Mouse (Mus musculus): Measurements from ENCODE around the gene Bcas1. TPM values are rescaled to one million over a fixed set of nuclear protein-coding genes. Genes with fewer than 3 reads are reported as not detected.

Gene Bcas1
- total and polyA plus RNA-seq, 3 experiments: 0.13 to 0.35 TPM; not detected in 1

DNA sequence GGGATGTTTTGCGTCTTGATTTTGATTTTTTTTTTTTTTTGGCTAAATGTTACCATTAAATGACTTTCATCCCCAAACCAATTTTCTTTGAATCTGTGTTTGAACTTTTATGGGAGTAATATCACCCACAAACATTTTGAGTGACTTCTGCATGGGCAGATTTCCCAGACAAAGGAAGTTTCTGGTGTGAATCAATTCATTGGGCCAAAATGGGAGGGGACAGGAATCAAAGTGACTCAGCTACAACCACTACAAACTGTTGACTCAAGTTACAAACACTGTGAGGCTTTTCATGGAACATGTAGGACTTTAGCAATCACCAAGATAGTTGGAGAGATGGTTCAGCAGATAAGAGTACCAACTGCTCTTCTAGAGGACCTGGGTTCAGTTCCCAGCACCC, 42.9 kb downstream of the Bcas1 start:
- no peak overlapping the region for H3K27ac ChIP-seq (ENCODE audit: control insufficient read depth, low read depth, low read length)
- H3K9me3 ChIP-seq (replicated peaks; ENCODE audit: insufficient read depth, low read length): no peaks in the 10 kb centered on the region
- no peaks in the 10 kb centered on the region for H3K36me3 ChIP-seq (ENCODE audit: control insufficient read depth in 1 of 2, insufficient read depth in 2 of 2, low read length in 2 of 2)
- no peak overlapping the region for H3K4me3 ChIP-seq (ENCODE audit: control insufficient read depth in 1 of 2, insufficient read depth in 1 of 2, low read depth in 2 of 2, low read length in 2 of 2)
- H3K9ac ChIP-seq (ENCODE audit: control insufficient read depth, low read depth, low read length, poor library complexity, severe bottlenecking): no peak overlapping the region
- no peaks in the 10 kb centered on the region for H3K79me2 ChIP-seq (ENCODE audit: control insufficient read depth, insufficient read depth, low read length, poor library complexity)
- DNase-seq (ENCODE audit: low read depth, low spot score): no peak
- TF ChIP-seq SMC3 (IDR thresholded peaks at IDR 0.05; ENCODE audit: low read depth, low read length) (no peak), ZMIZ1 (IDR thresholded peaks at IDR 0.05; ENCODE audit: low read depth, low read length) (no peak), ZC3H11A (IDR thresholded peaks at IDR 0.05; ENCODE audit: low read depth, low read length) (no peak), E2F4 (IDR thresholded peaks at IDR 0.05; ENCODE audit: borderline replicate concordance, low read depth, low read length) (no peak), SIN3A (IDR thresholded peaks at IDR 0.05; ENCODE audit: low read length) (no peak), EP300 (IDR thresholded peaks at IDR 0.05; ENCODE audit: low read depth in 1 of 2, low read length in 2 of 2) (no peak), ELF1 (IDR thresholded peaks at IDR 0.05; ENCODE audit: low read depth, low read length) (no peak), MYC (IDR thresholded peaks at IDR 0.05; ENCODE audit: low read depth, low read length) (no peak), MYB (IDR thresholded peaks at IDR 0.05; ENCODE audit: low read depth, low read length) (no peak), JUND (IDR thresholded peaks at IDR 0.05; ENCODE audit: low read depth, low read length) (no peak), POLR2A (IDR thresholded peaks at IDR 0.05; ENCODE audit: control insufficient read depth in 1 of 2, insufficient read depth in 1 of 2, low read depth in 1 of 2, low read length in 2 of 2, poor library complexity in 1 of 2) (no peak), ETS1 (IDR thresholded peaks at IDR 0.05; ENCODE audit: low read depth, low read length) (no peak), ZKSCAN1 (IDR thresholded peaks at IDR 0.05; ENCODE audit: low read depth, low read length) (no peak), GATA1 (IDR thresholded peaks at IDR 0.05; ENCODE audit: low read depth, low read length) (no peak)
- no peaks in the 10 kb centered on the region for H3K27me3 ChIP-seq (ENCODE audit: control insufficient read depth in 1 of 2, insufficient read depth in 2 of 2, low read length in 2 of 2)
- H3K4me1 ChIP-seq (ENCODE audit: control insufficient read depth in 1 of 2, insufficient read depth in 2 of 2, low read length in 2 of 2): no peaks in the 10 kb centered on the region

DNA sequence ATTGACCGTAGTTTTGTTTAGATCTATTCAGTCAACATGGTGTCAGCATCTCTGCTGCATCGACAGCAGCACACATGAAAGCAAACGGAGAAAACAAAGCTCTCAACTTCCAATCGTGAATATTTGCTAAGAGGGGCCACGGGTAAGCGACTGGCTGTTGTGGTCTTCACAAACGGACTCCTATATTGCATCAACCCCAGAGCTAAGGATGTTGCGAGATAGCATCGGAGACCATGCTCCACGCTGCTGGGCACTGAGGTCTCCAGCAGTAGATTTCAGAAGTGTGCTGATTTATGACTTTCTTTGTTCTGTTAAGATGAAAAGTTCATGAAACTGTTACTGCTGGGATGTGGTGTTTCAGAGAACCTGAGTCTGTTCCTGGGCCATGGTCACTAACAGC, 54.3 kb downstream of the Bcas1 start:
- no peaks in the 10 kb centered on the region for H3K79me2 ChIP-seq (ENCODE audit: control insufficient read depth, insufficient read depth, low read length, poor library complexity)
- TF ChIP-seq SMC3 (IDR thresholded peaks at IDR 0.05; ENCODE audit: low read depth, low read length): no peak
- TF ChIP-seq MEF2A (IDR thresholded peaks at IDR 0.05; ENCODE audit: extremely low read depth, insufficient replicate concordance, low read depth, low read length, poor library complexity, severe bottlenecking): no peak
- TF ChIP-seq JUND (IDR thresholded peaks at IDR 0.05; ENCODE audit: low read depth, low read length): no peak
- no peak for TF ChIP-seq MAZ (IDR thresholded peaks at IDR 0.05; ENCODE audit: low read depth, low read length)
- TF ChIP-seq RAD21 (IDR thresholded peaks at IDR 0.05; ENCODE audit: low read depth, low read length): no peak
- no peak for TF ChIP-seq CHD1 (IDR thresholded peaks at IDR 0.05; ENCODE audit: low read depth, low read length)
- no peak for TF ChIP-seq TCF12 (IDR thresholded peaks at IDR 0.05; ENCODE audit: low read depth, low read length)
- no peak for TF ChIP-seq EP300 (IDR thresholded peaks at IDR 0.05; ENCODE audit: low read depth in 1 of 2, low read length in 2 of 2)
- TF ChIP-seq KAT2A (conservative IDR thresholded peaks at IDR 0.05; ENCODE audit: low read depth, low read length): no peak
- TF ChIP-seq MAX (IDR thresholded peaks at IDR 0.05; ENCODE audit: low read length): no peak
- TF ChIP-seq GATA1 (IDR thresholded peaks at IDR 0.05; ENCODE audit: low read depth, low read length): no peak
- no peak for TF ChIP-seq GABPA (IDR thresholded peaks at IDR 0.05; ENCODE audit: low read depth, low read length)
- no peak for TF ChIP-seq MYB (IDR thresholded peaks at IDR 0.05; ENCODE audit: low read depth, low read length)
- TF ChIP-seq POLR2A (IDR thresholded peaks at IDR 0.05; ENCODE audit: control insufficient read depth in 1 of 2, insufficient read depth in 1 of 2, low read depth in 1 of 2, low read length in 2 of 2, poor library complexity in 1 of 2): no peak
- TF ChIP-seq SIN3A (IDR thresholded peaks at IDR 0.05; ENCODE audit: low read length): no peak
- TF ChIP-seq ZKSCAN1 (IDR thresholded peaks at IDR 0.05; ENCODE audit: low read depth, low read length): no peak
- no peak for TF ChIP-seq ETS1 (IDR thresholded peaks at IDR 0.05; ENCODE audit: low read depth, low read length)
- no peak overlapping the region for H3K27ac ChIP-seq (ENCODE audit: control insufficient read depth, low read depth, low read length)
- H3K36me3 ChIP-seq (ENCODE audit: control insufficient read depth in 1 of 2, insufficient read depth in 2 of 2, low read length in 2 of 2): no peaks in the 10 kb centered on the region
- no peaks in the 10 kb centered on the region for H3K4me1 ChIP-seq (ENCODE audit: control insufficient read depth in 1 of 2, insufficient read depth in 2 of 2, low read length in 2 of 2)
- H3K9me3 ChIP-seq (replicated peaks; ENCODE audit: insufficient read depth, low read length): no peaks in the 10 kb centered on the region
- no peaks in the 10 kb centered on the region for H3K27me3 ChIP-seq (ENCODE audit: control insufficient read depth in 1 of 2, insufficient read depth in 2 of 2, low read length in 2 of 2)
- no peak overlapping the region for H3K4me3 ChIP-seq (ENCODE audit: control insufficient read depth in 1 of 2, insufficient read depth in 1 of 2, low read depth in 2 of 2, low read length in 2 of 2)
- no peak for DNase-seq (ENCODE audit: low read depth, low spot score)
- no peak overlapping the region for H3K9ac ChIP-seq (ENCODE audit: control insufficient read depth, low read depth, low read length, poor library complexity, severe bottlenecking)

Measured in MEL (cell line).